8 mouse cellular contexts compared by ENCODE assay signal in genomic region chr17:45573087-45573779, GRCm38 (mm10). TPM values are rescaled to one million over a fixed set of nuclear protein-coding genes. Genes with fewer than 3 reads are reported as not detected.
DNase-seq lines count a peak whose midpoint lies in the region; ATAC-seq and TF ChIP-seq lines count a peak whose summit lies in the region.

Gene Hsp90ab1, minus strand, starts transcription at chr17:45573271.

- H3K27ac ChIP-seq in embryonic facial prominence, embryonic 13.5 days, result peak within 1 kb of the TSS; percentile 98
- peak within 1 kb of the TSS; percentile 100 for H3K27ac ChIP-seq in heart, adult 2 months
- H3K27ac ChIP-seq in limb, embryonic 13.5 days, result peak within 1 kb of the TSS; percentile 98
- H3K27ac ChIP-seq in midbrain, embryonic 16.5 days (ENCODE audit: low read length), result peak within 1 kb of the TSS; percentile 100

- H3K9ac ChIP-seq in embryonic facial prominence, embryonic 13.5 days, result peak within 1 kb of the TSS; percentile 100
- H3K9ac ChIP-seq in heart, adult 2 months (ENCODE audit: low read depth, low read length), result peak within 1 kb of the TSS; percentile 94
- peak within 1 kb of the TSS; percentile 99 for H3K9ac ChIP-seq in limb, embryonic 13.5 days
- peak within 1 kb of the TSS; percentile 100 for H3K9ac ChIP-seq in midbrain, embryonic 16.5 days (ENCODE audit: low read depth, low read length)

- intact Hi-C loops in heart, adult 2 months (cut with DNase I), result loop anchor here (5.0 kb wide), 1 partner anchor 454 kb away; no protein-coding TSS in a partner anchor

- peak within 1 kb of the TSS; percentile 99 for H3K4me3 ChIP-seq in embryonic facial prominence, embryonic 13.5 days
- peak within 1 kb of the TSS; percentile 97 for H3K4me3 ChIP-seq in heart, adult 2 months
- H3K4me3 ChIP-seq in limb, embryonic 13.5 days, result peak within 1 kb of the TSS; percentile 100
- H3K4me3 ChIP-seq in midbrain, embryonic 16.5 days (ENCODE audit: low read depth, low read length), result peak within 1 kb of the TSS; percentile 99

- peak; percentile 99 for TF ChIP-seq POLR2A in heart, adult 2 months (IDR thresholded peaks at IDR 0.05; ENCODE audit: insufficient read depth, low read depth, low read length)

- peak; percentile 96 for DNase-seq in 3134 (ENCODE audit: extremely low read depth, insufficient read length, low spot score)
- peak; percentile 99 for DNase-seq in adrenal gland, postnatal 36 days
- peak; percentile 98 to 100 for DNase-seq in heart, adult 2 months
- DNase-seq in kidney, adult 8-10 months, result peak; percentile 96 to 98
- peak; percentile 95 to 97 for DNase-seq in spleen, postnatal 10 days (ENCODE audit: low spot score in 2 of 2)

- H3K4me2 ChIP-seq in embryonic facial prominence, embryonic 13.5 days, result peak within 1 kb of the TSS; percentile 82
- peak within 1 kb of the TSS; percentile 82 for H3K4me2 ChIP-seq in limb, embryonic 13.5 days (replicated peaks)
- H3K4me2 ChIP-seq in midbrain, embryonic 16.5 days (ENCODE audit: low read length), result peak within 1 kb of the TSS; percentile 91

- no peaks in the 10 kb centered on the region for H3K9me3 ChIP-seq in embryonic facial prominence, embryonic 13.5 days
- H3K9me3 ChIP-seq in limb, embryonic 13.5 days, result no peaks in the 10 kb centered on the region
- no peaks in the 10 kb centered on the region for H3K9me3 ChIP-seq in midbrain, embryonic 16.5 days (replicated peaks; ENCODE audit: control insufficient read depth, low read length, poor library complexity, severe bottlenecking)

- ATAC-seq in embryonic facial prominence, embryonic 13.5 days (ENCODE audit: insufficient number of reproducible peaks, insufficient read depth, low FRiP score, low TSS enrichment, low read depth), result peak; percentile 85
- peak; percentile 80 for ATAC-seq in limb, embryonic 13.5 days (ENCODE audit: low FRiP score, low read depth)
- ATAC-seq in midbrain, embryonic 16.5 days, result peak; percentile 79

- H3K79me2 ChIP-seq in heart, adult 2 months (replicated peaks; ENCODE audit: control insufficient read depth, insufficient read depth, low read length), result no peaks in the 10 kb centered on the region

- H3K27me3 ChIP-seq in embryonic facial prominence, embryonic 13.5 days, result no peaks in the 10 kb centered on the region
- no peaks in the 10 kb centered on the region for H3K27me3 ChIP-seq in heart, adult 2 months (ENCODE audit: control insufficient read depth, insufficient read depth, low read length)
- H3K27me3 ChIP-seq in limb, embryonic 13.5 days, result no peaks in the 10 kb centered on the region
- H3K27me3 ChIP-seq in midbrain, embryonic 16.5 days (ENCODE audit: control insufficient read depth, insufficient read depth, low read depth, low read length), result no peaks in the 10 kb centered on the region

- H3K36me3 ChIP-seq in embryonic facial prominence, embryonic 13.5 days, result peaks cover 37% of the 10 kb centered on the region
- peaks cover 14% of the 10 kb centered on the region for H3K36me3 ChIP-seq in heart, adult 2 months (ENCODE audit: control insufficient read depth, insufficient read depth, low read length)
- peaks cover 35% of the 10 kb centered on the region for H3K36me3 ChIP-seq in limb, embryonic 13.5 days
- peaks cover 31% of the 10 kb centered on the region for H3K36me3 ChIP-seq in midbrain, embryonic 16.5 days (ENCODE audit: control insufficient read depth, insufficient read depth, low read length)

- no peak for TF ChIP-seq CTCF in heart, adult 2 months (IDR thresholded peaks at IDR 0.05)

- peak; percentile 65; the same call in 1 of the 2 replicates for TF ChIP-seq EP300 in heart, adult 2 months (IDR thresholded peaks at IDR 0.05; ENCODE audit: insufficient read depth, low read depth, low read length)

- H3K4me1 ChIP-seq in embryonic facial prominence, embryonic 13.5 days, result peaks cover 28% of the 10 kb centered on the region
- peaks cover 3% of the 10 kb centered on the region for H3K4me1 ChIP-seq in heart, adult 2 months (ENCODE audit: control insufficient read depth, insufficient read depth, low read length)
- peaks cover 34% of the 10 kb centered on the region for H3K4me1 ChIP-seq in limb, embryonic 13.5 days
- peaks cover 36% of the 10 kb centered on the region for H3K4me1 ChIP-seq in midbrain, embryonic 16.5 days (ENCODE audit: control insufficient read depth, insufficient read depth, low read length)

- under 1% methylated on average over 41 of the region's 41 CpGs for WGBS in embryonic facial prominence, embryonic 13.5 days
- WGBS in heart, adult 2 months, result under 1% methylated on average over 41 of the region's 41 CpGs
- under 1% methylated on average over 41 of the region's 41 CpGs for WGBS in limb, embryonic 13.5 days
- WGBS in midbrain, embryonic 16.5 days, result under 1% methylated on average over 37 of the region's 41 CpGs

RNA-seq across cellular contexts. Expression of gene Hsp90ab1, which starts in this region (rescaled TPM):
- 1,000 to 10,000 TPM; 1,888 to 2,360 TPM for total RNA-seq in adrenal gland, postnatal 36 days (2021)
- polyA plus RNA-seq in embryonic facial prominence, embryonic 13.5 days (2015; fragmentation: Nextera tagmentation; extraction: Ambion mirVana), result 1,480 and 1,606 TPM in 2 replicates
- 1,000 to 10,000 TPM; 1,183 to 1,319 TPM for total RNA-seq in heart, adult 2 months (2021)
- polyA plus RNA-seq in heart, adult 2 months (2012; rRNA removed), result 464 and 736 TPM in 2 replicates
- polyA plus RNA-seq in limb, embryonic 13.5 days (2015; fragmentation: Nextera tagmentation; extraction: Ambion mirVana), result 1,635 and 1,682 TPM in 2 replicates
- polyA plus RNA-seq in midbrain, embryonic 16.5 days (2015; fragmentation: Nextera tagmentation; extraction: Ambion mirVana), result 1,403 and 1,446 TPM in 2 replicates

Comparison
In these comparisons a context has a peak if more than half of its experiments do, and no peak if none do; other contexts are left out.
1. Peak in every context shown above with its lines: DNase-seq, ATAC-seq, H3K4me3 ChIP-seq and H3K27ac ChIP-seq.